Mouse (Mus musculus) liver, postnatal 0 days (tissue): Measurements from ENCODE around the gene Cfap57.

ENCODE experiments used
- CTCF ChIP-seq: sonication (generic); IDR thresholded peaks from 2 replicates; pipeline ENCODE4 v1.5.1; 2016; ENCODE audit warnings: antibody characterized with exemption, low read depth
- EP300 ChIP-seq: IDR thresholded peaks from 2 replicates; pipeline ENCODE4 v1.6.1; 2016; ENCODE audit warnings: antibody characterized with exemption, low read depth, mild to moderate bottlenecking

- TF ChIP-seq CTCF, result no peak
- no peak for TF ChIP-seq EP300
Observed at GRCm38 (mm10) chr4:118527720-118528119, 92.9 kb downstream of the Cfap57 start.
